Mouse (Mus musculus): ENCODE measurements around the gene Otop2.

DNA sequence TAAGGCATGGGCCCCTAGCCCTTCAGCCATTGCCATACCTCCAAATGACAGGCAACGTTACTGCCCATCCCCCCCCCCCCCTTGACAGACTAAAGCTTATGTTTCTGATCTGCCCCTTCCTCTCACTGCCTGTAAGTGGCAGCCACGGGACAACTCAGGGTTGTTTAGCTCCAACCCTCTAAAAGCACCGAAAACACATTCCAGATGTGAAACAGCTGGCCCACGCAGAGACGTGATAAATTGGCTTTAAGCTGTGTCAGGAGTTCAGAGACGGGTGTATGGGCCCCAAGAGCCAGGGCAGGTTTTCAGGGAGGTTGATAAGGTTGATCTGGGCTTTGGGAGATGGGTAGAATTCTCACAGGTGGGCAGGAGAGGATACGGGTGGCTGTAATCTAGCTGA, 38.6 kb downstream of the Otop2 start:
- TF ChIP-seq CTCF (IDR thresholded peaks at IDR 0.05; ENCODE audit: borderline replicate concordance, insufficient read depth, low read depth, low read length) (no peak), POLR2A (IDR thresholded peaks at IDR 0.05; ENCODE audit: borderline replicate concordance, insufficient read depth, low read length) (no peak)

Data from cerebellum, adult 2 months (tissue).